Mouse (Mus musculus) forebrain, postnatal 0 days (tissue): ENCODE measurements around the gene Ism1. TPM values are rescaled to one million over a fixed set of nuclear protein-coding genes. Genes with fewer than 3 reads are reported as not detected.

Experiments used
- ATAC-seq: fragments of 200-750 bp; cut with Nextera tagmentation; 2 replicates; pipeline ENCODE4 v1.8.0; 2017; ENCODE audit warnings: mild to moderate bottlenecking, moderate library complexity
- DNase-seq: peaks from one replicate; pipeline ENCODE4 v3.0.0-alpha.2; 2015
- H3K27ac ChIP-seq: fragments of 300-500 bp; sonication (generic); 2 replicates; pipeline ENCODE4 v1.5.1; 2014; ENCODE audit warnings: low read depth, mild to moderate bottlenecking, antibody characterized with exemption, low read length, moderate library complexity, mixed read lengths
- H3K27me3 ChIP-seq: fragments of 300-500 bp; sonication (generic); 2 replicates; pipeline ENCODE4 v1.6.1; 2014; ENCODE audit warnings: mild to moderate bottlenecking, low read length, mixed read lengths; ENCODE audit not compliant: insufficient read depth
- H3K36me3 ChIP-seq: fragments of 300-500 bp; sonication (generic); 2 replicates; pipeline ENCODE4 v1.6.1; 2014; ENCODE audit warnings: mild to moderate bottlenecking, moderate library complexity; ENCODE audit not compliant: insufficient read depth
- H3K4me1 ChIP-seq: fragments of 300-500 bp; sonication (generic); 2 replicates; pipeline ENCODE4 v1.6.1; 2014; ENCODE audit warnings: antibody characterized with exemption; ENCODE audit not compliant: insufficient read depth
- H3K4me2 ChIP-seq: fragments of 300-500 bp; sonication (generic); 2 replicates; pipeline ENCODE4 v1.6.1; 2014; ENCODE audit warnings: low read depth, mild to moderate bottlenecking, moderate library complexity
- H3K4me3 ChIP-seq: fragments of 300-500 bp; sonication (generic); 2 replicates; pipeline ENCODE4 v1.5.1; 2014; ENCODE audit warnings: low read depth, low read length, mixed read lengths
- H3K9ac ChIP-seq: fragments of 300-500 bp; sonication (generic); 2 replicates; pipeline ENCODE4 v1.6.1; 2014; ENCODE audit warnings: mild to moderate bottlenecking
- H3K9me3 ChIP-seq: fragments of 300-500 bp; sonication (generic); 2 replicates; pipeline ENCODE4 v1.6.1; 2016; ENCODE audit warnings: low read length
- CTCF ChIP-seq: sonication (generic); IDR thresholded peaks from 2 replicates; pipeline ENCODE4 v1.5.1; 2016; ENCODE audit warnings: antibody characterized with exemption, control low read depth, low read depth
- WGBS: fragments of 180-500 bp; shearing (Covaris S2); extraction: QIAGEN DNeasy Blood & Tissue Kit; methylation state at CpG from one replicate; pipeline ENCODE4 v1.1.7; 2014; 5-methylcytosine and 5-hydroxymethylcytosine counted together
- polyA plus RNA-seq: library from polyadenylated mRNA; unstranded; fragments of >200 nt; fragmentation: Nextera tagmentation; extraction: Ambion mirVana; gene quantifications from 2 replicates; pipeline ENCODE4 v1.2.1, GENCODE M21; 2015
- total RNA-seq: library from RNA; depleted of rRNA; stranded (reverse); fragments of >200 nt; gene quantifications from 2 replicates; pipeline ENCODE4 v1.2.3, GENCODE M21; 2014

Ism1 gene
- total and polyA plus RNA-seq, 2 experiments from 2014 or later = 0.64 to 2.4 TPM

GRCm38 (mm10) chr2:139725328-139725727 is 47.4 kb downstream of the Ism1 start:
- no peak for DNase-seq
- Histone ChIP-seq H3K9me3 (no peaks in the 10 kb centered on the region), H3K4me2 (no peak overlapping the region), H3K27me3 (no peaks in the 10 kb centered on the region), H3K36me3 (no peaks in the 10 kb centered on the region), H3K9ac (no peak overlapping the region), H3K4me1 (no peaks in the 10 kb centered on the region), H3K4me3 (no peak overlapping the region), H3K27ac (no peak overlapping the region)
- WGBS = 86% methylated on average over 3 of the region's 3 CpGs
- no peak for TF ChIP-seq CTCF
- no peak for ATAC-seq

DNA sequence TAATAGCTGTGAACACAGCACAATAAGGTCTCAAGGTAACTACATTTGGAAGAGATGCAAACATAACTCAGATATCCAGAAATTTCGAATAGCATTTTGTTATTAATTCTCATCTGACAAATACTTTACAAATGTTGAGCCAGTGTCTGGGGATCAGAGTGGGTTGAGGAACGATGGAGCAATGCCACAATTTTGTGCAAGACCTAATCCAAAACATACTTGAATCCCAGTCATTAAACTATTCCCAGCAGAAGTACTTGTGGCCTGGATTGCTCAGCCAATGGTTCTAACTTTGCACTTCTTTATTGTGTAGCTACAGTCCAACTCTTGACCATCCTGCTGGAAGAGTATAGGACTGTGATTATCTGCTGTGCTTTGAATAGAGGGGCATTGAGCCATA is 50.1 kb downstream of the Ism1 start:
- Histone ChIP-seq H3K4me2 (no peak overlapping the region), H3K27ac (no peak overlapping the region), H3K9ac (no peak overlapping the region), H3K36me3 (no peaks in the 10 kb centered on the region), H3K27me3 (no peaks in the 10 kb centered on the region), H3K9me3 (no peaks in the 10 kb centered on the region), H3K4me1 (no peaks in the 10 kb centered on the region), H3K4me3 (no peak overlapping the region)
- DNase-seq = no peak
- WGBS = 89% methylated on average over 2 of the region's 2 CpGs
- no peak for ATAC-seq
- no peak for TF ChIP-seq CTCF

DNA sequence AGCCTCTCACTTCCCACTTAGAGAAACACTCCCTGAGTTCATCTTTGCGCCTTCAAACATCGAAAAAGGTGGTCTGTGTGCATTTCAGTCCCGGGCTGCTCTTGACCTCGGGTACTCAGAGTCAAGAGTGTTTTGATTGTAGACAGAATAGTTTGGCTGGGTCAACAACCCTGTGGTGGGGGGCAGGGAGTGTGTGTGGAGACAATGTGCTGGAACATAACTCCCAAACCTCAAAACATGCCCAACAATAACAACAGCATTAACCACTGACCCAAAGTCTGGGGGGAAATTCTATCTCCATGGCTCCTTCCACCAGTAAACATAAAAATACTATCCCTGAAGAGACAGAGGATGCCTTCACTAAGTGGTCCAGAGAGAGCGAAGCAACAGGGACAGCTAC is 51.4 kb downstream of the Ism1 start:
- no peak overlapping the region for H3K4me3 ChIP-seq
- ATAC-seq = no peak
- no peaks in the 10 kb centered on the region for H3K27me3 ChIP-seq
- no peak overlapping the region for H3K27ac ChIP-seq
- H3K4me2 ChIP-seq = no peak overlapping the region
- H3K4me1 ChIP-seq = no peaks in the 10 kb centered on the region
- no peaks in the 10 kb centered on the region for H3K9me3 ChIP-seq
- DNase-seq = no peak
- WGBS = 89% methylated on average over 5 of the region's 5 CpGs
- no peak overlapping the region for H3K9ac ChIP-seq
- TF ChIP-seq CTCF = no peak
- H3K36me3 ChIP-seq = no peaks in the 10 kb centered on the region

DNA sequence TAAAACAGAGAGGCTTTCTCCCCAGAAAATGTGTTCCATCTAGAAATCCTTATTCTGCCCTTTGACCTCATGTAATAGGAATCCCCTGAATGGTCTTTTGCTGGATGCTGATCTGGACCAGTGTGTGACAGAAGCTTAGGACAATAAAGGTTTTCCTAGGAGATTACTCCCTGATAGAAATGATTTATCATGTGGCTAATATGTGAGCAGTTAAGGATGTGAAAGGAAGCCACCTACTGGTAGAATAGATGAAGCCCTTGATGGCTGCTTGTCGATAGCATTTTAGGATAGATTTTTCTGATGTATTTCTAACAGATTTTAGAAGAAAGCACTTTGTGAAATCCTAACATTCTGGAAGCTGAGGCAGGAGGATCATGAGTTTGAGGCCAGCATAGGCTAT is 64.4 kb downstream of the Ism1 start:
- Histone ChIP-seq H3K9me3 (no peaks in the 10 kb centered on the region), H3K4me2 (no peak overlapping the region), H3K4me3 (no peak overlapping the region), H3K27ac (no peak overlapping the region), H3K36me3 (no peaks in the 10 kb centered on the region), H3K4me1 (0 out of 2 replicates have a peak, but pooled peaks cover 5% of the 10 kb centered on the region), H3K9ac (no peak overlapping the region), H3K27me3 (no peaks in the 10 kb centered on the region)
- no peak for DNase-seq
- peak; percentile 63 for TF ChIP-seq CTCF
- peak; percentile 55; the same call in 1 of the 2 replicates for ATAC-seq
- WGBS = 69% methylated on average over 1 of the region's 1 CpGs

DNA sequence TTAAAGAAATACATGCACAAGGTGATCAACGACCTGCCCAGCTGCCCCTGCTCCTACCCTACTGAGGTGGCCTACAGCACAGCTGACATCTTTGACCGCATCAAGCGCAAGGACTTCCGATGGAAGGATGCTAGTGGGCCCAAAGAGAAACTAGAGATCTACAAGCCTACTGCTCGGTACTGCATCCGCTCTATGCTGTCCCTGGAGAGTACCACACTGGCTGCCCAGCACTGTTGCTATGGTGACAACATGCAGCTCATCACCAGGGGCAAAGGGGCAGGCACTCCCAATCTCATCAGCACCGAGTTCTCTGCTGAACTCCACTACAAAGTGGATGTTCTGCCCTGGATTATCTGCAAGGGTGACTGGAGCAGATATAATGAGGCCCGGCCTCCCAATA is 79.0 kb downstream of the Ism1 start:
- Histone ChIP-seq H3K4me1 (no peaks in the 10 kb centered on the region), H3K9ac (no peak overlapping the region), H3K27ac (no peak overlapping the region), H3K4me3 (no peak overlapping the region), H3K9me3 (no peaks in the 10 kb centered on the region), H3K27me3 (no peaks in the 10 kb centered on the region), H3K36me3 (no peaks in the 10 kb centered on the region), H3K4me2 (no peak overlapping the region)
- WGBS = 70% methylated on average over 8 of the region's 8 CpGs
- TF ChIP-seq CTCF = no peak
- ATAC-seq (peak; percentile 55; the same call in 1 of the 2 replicates), DNase-seq (no peak)

- Histone ChIP-seq H3K27ac (no peak overlapping the region), H3K36me3 (no peaks in the 10 kb centered on the region), H3K4me1 (no peaks in the 10 kb centered on the region), H3K4me3 (no peak overlapping the region), H3K9ac (no peak overlapping the region), H3K9me3 (no peaks in the 10 kb centered on the region), H3K27me3 (no peaks in the 10 kb centered on the region), H3K4me2 (no peak overlapping the region)
- ATAC-seq = no peak
- DNase-seq = no peak
- 98% methylated on average over 1 of the region's 1 CpGs for WGBS
- no peak for TF ChIP-seq CTCF
These were observed 79.5 kb downstream of the Ism1 start for GRCm38 (mm10) chr2:139757456-139757855.

DNA sequence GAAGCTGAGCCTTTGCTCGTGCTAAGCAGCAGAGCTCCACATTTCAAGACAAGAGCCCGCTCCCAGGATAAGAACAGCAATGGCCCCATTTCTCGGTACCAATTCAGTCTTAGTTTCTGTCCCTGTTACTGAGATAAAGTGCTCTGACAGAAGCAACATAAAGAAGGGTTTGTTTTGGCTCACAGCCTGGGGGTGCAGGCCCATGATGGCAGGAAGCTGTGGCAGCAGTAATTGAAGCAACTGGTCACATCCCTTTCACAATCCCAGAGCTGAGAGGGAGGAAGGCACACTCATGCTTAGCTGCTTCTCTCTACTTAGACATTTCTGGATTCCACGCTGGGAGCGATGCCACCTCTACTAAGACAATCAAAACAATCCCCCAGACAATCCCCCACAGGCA is 86.4 kb downstream of the Ism1 start:
- no peak for ATAC-seq
- DNase-seq = no peak
- no peaks in the 10 kb centered on the region for H3K4me1 ChIP-seq
- H3K9ac ChIP-seq = no peak overlapping the region
- H3K36me3 ChIP-seq = no peaks in the 10 kb centered on the region
- TF ChIP-seq CTCF = no peak
- no peak overlapping the region for H3K27ac ChIP-seq
- no peaks in the 10 kb centered on the region for H3K27me3 ChIP-seq
- 65% methylated on average over 5 of the region's 5 CpGs for WGBS
- H3K4me3 ChIP-seq = no peak overlapping the region
- H3K9me3 ChIP-seq = no peaks in the 10 kb centered on the region
- no peak overlapping the region for H3K4me2 ChIP-seq
